Mouse (Mus musculus): ENCODE measurements around the gene 1700020N01Rik. TPM values are rescaled to one million over a fixed set of nuclear protein-coding genes. Genes with fewer than 3 reads are reported as not detected.

Gene 1700020N01Rik
- polyA plus RNA-seq, 1 experiment from 2014 or later: not detected

DNA sequence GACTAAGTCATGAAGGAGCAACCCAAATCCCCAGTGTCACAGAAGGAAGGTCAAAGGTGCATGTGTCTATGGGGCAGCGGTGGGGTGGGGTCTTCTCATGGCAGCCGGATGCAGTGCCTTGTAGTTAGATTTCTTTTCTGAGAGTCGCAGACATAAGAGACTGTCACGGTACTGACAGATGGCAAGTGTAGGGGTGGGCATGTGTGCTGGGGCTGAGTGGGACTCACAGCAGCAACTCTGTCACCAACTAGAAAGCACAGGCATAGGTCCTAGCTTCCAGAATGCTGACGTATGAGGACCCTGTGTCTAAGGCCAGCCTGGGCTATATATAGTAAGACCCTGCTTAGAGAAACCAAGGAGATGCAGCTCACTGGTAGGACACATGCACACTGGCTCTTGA, 12.7 kb downstream of the 1700020N01Rik start:
- H3K36me3 ChIP-seq: no peaks in the 10 kb centered on the region
- H3K4me3 ChIP-seq (replicated peaks): no peak overlapping the region
- H3K27ac ChIP-seq (replicated peaks): no peak overlapping the region
- no peak overlapping the region for H3K4me2 ChIP-seq
- no peaks in the 10 kb centered on the region for H3K4me1 ChIP-seq
- WGBS: 78% methylated on average over 5 of the region's 5 CpGs
- ATAC-seq (ENCODE audit: low FRiP score): no peak
- no peak overlapping the region for H3K9ac ChIP-seq (replicated peaks)
- H3K27me3 ChIP-seq (replicated peaks): no peaks in the 10 kb centered on the region
- H3K9me3 ChIP-seq (replicated peaks): no peaks in the 10 kb centered on the region

DNA sequence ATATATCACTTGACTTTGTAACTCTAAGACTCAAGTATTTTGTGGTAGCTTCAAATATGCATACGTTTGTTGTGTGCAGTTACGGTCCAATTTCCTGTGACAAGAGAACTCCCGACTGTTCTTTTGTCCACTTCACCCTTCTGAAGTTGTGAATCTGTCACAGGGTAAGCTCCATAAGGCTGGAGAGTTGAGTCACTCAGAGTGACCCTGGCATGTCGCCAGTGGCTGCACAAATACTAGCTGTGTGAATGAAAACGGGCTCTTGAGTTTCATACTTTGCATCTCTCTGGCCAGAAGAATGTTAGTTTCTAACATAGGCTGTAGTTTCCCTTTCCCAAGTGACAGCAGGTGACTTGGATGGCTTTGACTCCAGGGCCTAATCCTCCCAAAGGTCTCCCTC, 14.0 kb downstream of the 1700020N01Rik start:
- Histone ChIP-seq H3K4me2 (no peak overlapping the region), H3K4me1 (no peaks in the 10 kb centered on the region), H3K27me3 (replicated peaks) (no peaks in the 10 kb centered on the region), H3K27ac (replicated peaks) (no peak overlapping the region), H3K9ac (replicated peaks) (no peak overlapping the region), H3K4me3 (replicated peaks) (no peak overlapping the region), H3K9me3 (replicated peaks) (no peaks in the 10 kb centered on the region), H3K36me3 (no peaks in the 10 kb centered on the region)
- ATAC-seq (ENCODE audit: low FRiP score): no peak
- WGBS: 40% methylated on average over 5 of the region's 5 CpGs

DNA sequence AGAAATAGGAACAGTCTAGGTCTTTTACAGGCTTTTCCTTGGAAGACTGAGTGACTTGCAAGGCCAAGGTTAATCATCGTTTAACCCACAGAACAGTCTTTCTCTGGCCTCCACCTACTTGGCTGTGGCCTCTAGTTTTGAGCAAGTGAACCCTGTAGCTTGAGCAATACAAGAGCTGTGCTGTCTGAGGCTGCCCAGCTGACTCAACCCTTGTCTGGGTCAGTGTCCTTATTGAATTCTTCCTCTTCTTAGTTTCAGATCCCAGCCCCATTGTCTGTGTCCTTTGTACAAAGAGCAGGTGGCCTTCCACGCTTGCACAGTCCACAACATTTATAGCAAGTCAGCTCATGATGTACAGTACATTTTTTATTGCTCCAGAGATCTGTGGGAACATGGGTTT, 16.6 kb downstream of the 1700020N01Rik start:
- WGBS: 68% methylated on average over 2 of the region's 2 CpGs

DNA sequence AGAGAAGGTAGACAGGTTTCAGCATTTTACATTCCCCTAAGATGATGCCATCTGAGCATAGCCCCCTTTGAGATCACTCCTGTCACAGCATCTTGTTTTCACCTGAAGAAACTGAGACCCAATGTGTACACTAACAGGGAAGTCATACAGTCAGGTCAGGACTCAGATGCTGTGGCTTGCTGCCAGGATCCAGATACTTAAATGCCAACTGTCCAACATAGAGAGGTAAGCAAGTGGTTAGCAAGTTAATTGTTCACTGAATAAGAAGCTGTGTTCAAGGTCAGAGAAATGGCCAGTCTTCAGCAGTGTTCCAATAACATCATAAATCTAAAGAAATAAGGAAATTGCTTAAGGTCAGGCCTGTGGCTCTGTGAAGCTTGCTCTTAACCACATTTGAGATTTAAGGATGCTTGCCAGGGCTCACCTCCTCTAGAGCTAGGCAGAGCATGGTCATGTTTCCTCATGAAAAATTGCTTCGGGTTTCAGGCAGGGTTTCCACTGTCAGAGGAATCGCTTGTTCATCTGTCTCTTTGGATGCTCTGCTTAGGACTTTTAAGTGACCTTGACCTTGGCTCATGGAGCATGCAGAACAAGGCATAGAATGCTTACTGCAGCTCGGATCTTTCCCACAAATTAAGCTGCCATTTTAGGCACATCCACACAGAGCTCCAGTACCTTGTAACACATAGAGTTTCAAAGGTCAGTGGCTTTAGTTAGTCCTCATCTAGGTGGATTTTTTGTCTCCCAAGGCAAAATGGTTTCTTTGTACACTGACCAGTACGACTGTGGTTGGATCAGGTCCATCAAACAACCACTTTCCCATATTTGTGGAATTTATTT, 20.3 kb downstream of the 1700020N01Rik start:
- Histone ChIP-seq H3K4me2 (no peak overlapping the region), H3K9me3 (replicated peaks) (no peaks in the 10 kb centered on the region), H3K4me1 (no peaks in the 10 kb centered on the region), H3K27me3 (replicated peaks) (no peaks in the 10 kb centered on the region), H3K9ac (replicated peaks) (no peak overlapping the region), H3K27ac (replicated peaks) (no peak overlapping the region), H3K4me3 (replicated peaks) (no peak overlapping the region), H3K36me3 (no peaks in the 10 kb centered on the region)
- WGBS: 86% methylated on average over 4 of the region's 4 CpGs
- ATAC-seq (ENCODE audit: low FRiP score): no peak

More for the DNA sequence above, 16.6 kb downstream of the 1700020N01Rik start:
- ATAC-seq (ENCODE audit: low FRiP score): no peak
- Histone ChIP-seq H3K27me3 (replicated peaks) (no peaks in the 10 kb centered on the region), H3K9me3 (replicated peaks) (no peaks in the 10 kb centered on the region), H3K4me3 (replicated peaks) (no peak overlapping the region), H3K27ac (replicated peaks) (no peak overlapping the region), H3K4me2 (no peak overlapping the region), H3K4me1 (no peaks in the 10 kb centered on the region), H3K9ac (replicated peaks) (no peak overlapping the region), H3K36me3 (no peaks in the 10 kb centered on the region)

DNA sequence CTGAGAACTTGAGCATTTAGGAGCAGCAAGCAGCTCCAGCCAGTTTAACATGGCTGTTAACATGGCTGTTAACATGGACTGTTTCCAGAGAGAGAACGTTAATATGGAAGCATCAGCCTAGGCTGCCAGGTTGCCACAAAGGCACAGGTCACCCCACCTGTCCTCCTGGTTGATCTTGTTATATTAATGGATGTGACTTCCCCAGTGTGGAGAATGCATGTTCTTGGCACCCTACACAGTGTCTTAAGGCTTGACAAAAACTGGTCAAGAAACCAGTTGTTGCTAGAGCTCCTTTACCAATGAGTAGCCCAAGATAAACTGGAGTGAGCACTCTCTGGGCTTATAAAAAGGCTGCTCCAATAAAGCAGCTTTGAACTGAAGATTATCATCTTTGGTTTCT, 21.6 kb downstream of the 1700020N01Rik start:
- WGBS: 89% methylated on average over 1 of the region's 1 CpGs
- H3K36me3 ChIP-seq: no peaks in the 10 kb centered on the region
- H3K4me2 ChIP-seq: no peak overlapping the region
- no peak overlapping the region for H3K4me3 ChIP-seq (replicated peaks)
- H3K4me1 ChIP-seq: no peaks in the 10 kb centered on the region
- no peak for ATAC-seq (ENCODE audit: low FRiP score)
- H3K9ac ChIP-seq (replicated peaks): no peak overlapping the region
- H3K27me3 ChIP-seq (replicated peaks): no peaks in the 10 kb centered on the region
- no peaks in the 10 kb centered on the region for H3K9me3 ChIP-seq (replicated peaks)
- H3K27ac ChIP-seq (replicated peaks): no peak overlapping the region

DNA sequence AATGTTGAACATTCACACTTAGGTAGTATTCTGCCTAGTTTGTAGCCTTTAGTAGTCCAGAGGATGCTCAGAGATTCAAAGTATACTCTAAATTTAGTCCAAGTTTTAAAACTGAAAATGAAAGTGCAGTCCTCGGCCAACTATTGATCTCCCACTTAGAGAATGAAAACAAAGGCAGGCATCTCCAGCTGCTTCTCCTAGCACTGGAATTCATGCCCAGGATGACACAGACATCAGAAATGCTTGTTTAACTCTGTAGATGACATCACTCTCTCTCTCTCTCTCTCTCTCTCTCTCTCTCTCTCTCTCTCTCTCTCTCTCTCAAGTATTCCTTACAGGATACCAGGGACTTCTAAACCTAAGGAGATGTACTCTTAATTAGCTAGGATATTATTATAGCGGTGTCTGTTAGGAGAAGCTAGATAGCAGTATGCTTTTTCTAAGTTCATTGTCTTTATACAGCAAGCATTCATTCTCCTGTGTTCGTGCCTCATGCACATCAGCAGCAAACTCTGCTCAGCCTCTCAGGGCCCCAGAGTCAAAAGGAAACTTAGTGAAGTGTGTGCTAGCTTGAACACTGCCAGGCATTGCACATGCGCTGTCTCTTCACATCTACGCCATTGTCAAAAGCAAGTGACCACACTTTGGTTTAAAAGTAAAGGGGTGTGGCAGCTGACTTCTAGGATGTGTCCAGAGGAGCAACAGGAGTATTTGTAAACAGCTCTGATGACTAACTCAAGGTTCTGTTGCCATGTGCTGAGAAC, 26.0 kb downstream of the 1700020N01Rik start:
- Histone ChIP-seq H3K9ac (replicated peaks) (no peak overlapping the region), H3K4me1 (no peaks in the 10 kb centered on the region), H3K4me3 (replicated peaks) (no peak overlapping the region), H3K4me2 (no peak overlapping the region), H3K9me3 (replicated peaks) (no peaks in the 10 kb centered on the region), H3K27me3 (replicated peaks) (no peaks in the 10 kb centered on the region), H3K27ac (replicated peaks) (no peak overlapping the region), H3K36me3 (no peaks in the 10 kb centered on the region)
- ATAC-seq (ENCODE audit: low FRiP score): no peak
- WGBS: 85% methylated on average over 5 of the region's 5 CpGs

DNA sequence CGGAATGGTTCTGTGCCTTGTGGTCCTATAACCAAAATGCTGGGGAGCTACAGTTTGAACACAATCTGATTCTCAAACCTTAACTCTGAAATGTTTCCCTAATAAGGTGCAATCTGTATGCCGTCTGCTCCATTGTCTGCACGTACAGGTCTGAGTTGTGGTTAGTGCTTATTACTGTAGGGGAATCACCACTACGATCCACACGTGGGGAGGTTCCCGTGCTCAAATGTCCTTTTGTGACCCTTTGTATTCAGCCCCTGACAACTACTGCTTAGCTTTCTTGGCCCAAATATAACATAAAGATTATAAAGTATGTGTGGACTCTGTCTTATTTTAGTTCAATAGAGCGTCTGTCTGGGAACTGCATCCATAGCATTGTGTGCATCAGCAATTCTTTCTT, 29.1 kb downstream of the 1700020N01Rik start:
- no peak for ATAC-seq (ENCODE audit: low FRiP score)

DNA sequence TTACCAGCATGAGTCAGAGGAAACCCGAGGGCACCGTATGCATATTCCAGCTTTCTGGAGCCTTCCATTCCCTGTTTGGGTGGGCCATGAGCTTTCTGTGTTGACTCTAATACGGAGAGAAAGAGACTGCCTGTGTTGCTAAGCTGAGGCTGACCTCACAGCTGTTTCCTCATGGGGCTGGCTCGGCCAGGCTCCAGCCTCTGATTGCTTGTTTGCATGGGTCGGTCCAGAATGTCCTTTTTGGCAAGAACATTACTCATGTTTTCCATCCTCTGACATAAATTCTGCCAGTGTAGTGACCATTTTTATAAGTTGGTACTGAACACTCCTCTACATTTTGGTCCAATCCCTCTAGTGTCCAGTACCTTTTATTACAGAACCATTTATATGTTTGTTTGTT, 35.6 kb downstream of the 1700020N01Rik start:
- Histone ChIP-seq H3K4me3 (replicated peaks) (no peak overlapping the region), H3K9me3 (replicated peaks) (no peaks in the 10 kb centered on the region), H3K9ac (replicated peaks) (no peak overlapping the region), H3K27me3 (replicated peaks) (no peaks in the 10 kb centered on the region), H3K27ac (replicated peaks) (no peak overlapping the region), H3K36me3 (no peaks in the 10 kb centered on the region), H3K4me1 (no peaks in the 10 kb centered on the region), H3K4me2 (no peak overlapping the region)
- no peak for ATAC-seq (ENCODE audit: low FRiP score)
- WGBS: 78% methylated on average over 5 of the region's 5 CpGs

More for the DNA sequence above, 29.1 kb downstream of the 1700020N01Rik start:
- WGBS: 80% methylated on average over 7 of the region's 7 CpGs
- H3K4me2 ChIP-seq: no peak overlapping the region
- no peak overlapping the region for H3K27ac ChIP-seq (replicated peaks)
- no peak overlapping the region for H3K4me3 ChIP-seq (replicated peaks)
- H3K27me3 ChIP-seq (replicated peaks): no peaks in the 10 kb centered on the region
- H3K9me3 ChIP-seq (replicated peaks): no peaks in the 10 kb centered on the region
- H3K4me1 ChIP-seq: no peaks in the 10 kb centered on the region
- H3K36me3 ChIP-seq: no peaks in the 10 kb centered on the region
- no peak overlapping the region for H3K9ac ChIP-seq (replicated peaks)

DNA sequence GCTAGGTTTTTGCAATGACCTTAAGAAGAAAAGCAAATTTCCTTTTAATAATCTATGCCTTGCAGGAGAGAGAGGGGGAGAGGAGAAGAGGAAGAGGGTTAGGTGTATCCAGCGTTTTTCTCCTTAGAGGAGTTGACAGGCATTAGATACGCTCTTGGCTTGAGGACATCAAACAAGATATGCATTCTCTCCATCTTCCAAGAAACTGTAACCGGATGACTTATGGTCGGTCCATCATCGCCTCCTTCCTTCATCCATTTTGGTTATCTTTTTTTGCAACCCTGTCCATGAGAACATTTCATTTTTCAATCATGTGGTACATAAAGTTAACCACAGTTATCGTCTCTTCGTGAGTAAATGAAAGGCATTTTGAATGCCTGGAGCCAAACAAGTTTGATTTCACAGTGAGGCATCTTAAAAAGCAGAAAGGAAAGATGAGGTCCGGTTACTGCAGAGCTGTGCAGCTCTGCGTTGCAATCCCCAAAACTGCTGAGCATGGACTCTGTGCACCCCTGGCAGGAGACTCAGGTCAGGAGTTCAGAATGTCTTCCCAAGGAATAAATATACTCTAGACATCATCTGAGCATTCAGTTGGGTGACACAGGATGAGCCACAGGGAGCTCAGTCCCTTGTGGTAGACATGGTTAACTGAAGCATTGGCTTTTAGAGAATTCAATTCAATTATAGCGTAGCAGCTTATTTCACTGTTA, 36.2 kb downstream of the 1700020N01Rik start:
- WGBS: 88% methylated on average over 10 of the region's 10 CpGs
- no peak for ATAC-seq (ENCODE audit: low FRiP score)

DNA sequence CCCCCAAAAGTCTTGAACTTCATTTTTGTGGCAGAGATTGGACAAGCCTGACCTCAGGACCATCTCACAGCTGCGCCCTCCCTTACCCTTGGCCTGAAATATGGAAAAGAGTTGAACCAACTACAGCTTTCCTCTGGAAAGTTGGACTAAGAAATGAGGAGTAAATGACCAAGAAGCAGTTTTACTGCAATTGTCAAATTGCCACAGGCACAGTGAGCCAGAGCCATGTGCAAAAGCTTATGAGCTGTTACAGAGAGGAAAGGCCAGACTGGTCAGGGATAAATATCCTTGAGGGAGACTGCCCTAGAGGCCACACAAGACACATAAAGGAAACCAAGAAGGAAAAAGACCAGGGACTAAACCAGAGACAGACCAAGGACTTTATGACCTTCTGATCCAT, 38.5 kb downstream of the 1700020N01Rik start:
- no peak overlapping the region for H3K4me3 ChIP-seq (replicated peaks)
- ATAC-seq (ENCODE audit: low FRiP score): no peak
- no peaks in the 10 kb centered on the region for H3K27me3 ChIP-seq (replicated peaks)
- WGBS: 98% methylated on average over 1 of the region's 1 CpGs
- H3K4me2 ChIP-seq: no peak overlapping the region
- H3K36me3 ChIP-seq: no peaks in the 10 kb centered on the region
- no peak overlapping the region for H3K9ac ChIP-seq (replicated peaks)
- H3K9me3 ChIP-seq (replicated peaks): no peaks in the 10 kb centered on the region
- H3K4me1 ChIP-seq: no peaks in the 10 kb centered on the region
- H3K27ac ChIP-seq (replicated peaks): no peak overlapping the region

More for the DNA sequence above, 36.2 kb downstream of the 1700020N01Rik start:
- Histone ChIP-seq H3K4me2 (no peak overlapping the region), H3K36me3 (no peaks in the 10 kb centered on the region), H3K9me3 (replicated peaks) (no peaks in the 10 kb centered on the region), H3K4me1 (no peaks in the 10 kb centered on the region), H3K27ac (replicated peaks) (no peak overlapping the region), H3K27me3 (replicated peaks) (no peaks in the 10 kb centered on the region), H3K9ac (replicated peaks) (no peak overlapping the region), H3K4me3 (replicated peaks) (no peak overlapping the region)

DNA sequence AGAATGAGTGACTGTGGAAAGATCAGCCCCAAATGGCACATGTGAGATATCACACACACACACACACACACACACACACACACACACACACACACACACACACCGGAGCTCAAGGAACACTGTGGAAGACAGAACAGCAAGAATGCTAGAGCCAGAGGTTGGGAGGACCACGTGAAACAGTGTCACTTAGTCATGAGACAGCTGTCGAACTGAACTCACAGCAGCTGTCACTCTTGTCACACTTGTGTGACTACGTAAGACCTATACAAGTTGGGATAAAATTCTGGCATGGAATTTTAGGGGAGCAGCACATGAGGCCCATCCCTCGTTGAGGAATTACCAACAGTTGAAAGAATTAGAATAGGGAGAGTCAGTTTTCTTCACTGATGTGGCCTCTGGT, 39.7 kb downstream of the 1700020N01Rik start:
- Histone ChIP-seq H3K27me3 (replicated peaks) (no peaks in the 10 kb centered on the region), H3K4me1 (no peaks in the 10 kb centered on the region), H3K9me3 (replicated peaks) (no peaks in the 10 kb centered on the region), H3K4me2 (no peak overlapping the region), H3K4me3 (replicated peaks) (no peak overlapping the region), H3K9ac (replicated peaks) (no peak overlapping the region), H3K27ac (replicated peaks) (no peak overlapping the region), H3K36me3 (no peaks in the 10 kb centered on the region)
- no peak for ATAC-seq (ENCODE audit: low FRiP score)
- 86% methylated on average over 5 of the region's 5 CpGs for whole genome bisulfite sequencing
